8 mouse cellular contexts compared by ENCODE assay signal in genomic region chr11:4821492-4822445, GRCm38 (mm10). TPM values are rescaled to one million over a fixed set of nuclear protein-coding genes. Genes with fewer than 3 reads are reported as not detected.
DNase-seq lines count a peak whose midpoint lies in the region; ATAC-seq lines count a peak whose summit lies in the region.

No protein-coding gene starts in this region.

- peak; percentile 79 for DNase-seq in embryo, embryonic 10 days (ENCODE audit: low spot score)
- DNase-seq in embryo, embryonic 9.5 days (ENCODE audit: extremely low spot score): no peak
- DNase-seq in lung, postnatal 25 days (ENCODE audit: low spot score): peak; percentile 16
- DNase-seq in lung, postnatal 4 days: no peak
- peak; percentile 68 for DNase-seq in embryonic facial prominence, embryonic 14.5 days (ENCODE audit: low spot score)
- DNase-seq in B cell, adult 2 months: no peak
- no peak for DNase-seq in gastrocnemius, postnatal 36 days

- H3K27me3 ChIP-seq in embryonic facial prominence, embryonic 14.5 days (replicated peaks; ENCODE audit: control insufficient read depth, insufficient read depth, low read length): no peaks in the 10 kb centered on the region
- H3K27me3 ChIP-seq in neural tube, embryonic 13.5 days: no peaks in the 10 kb centered on the region

- no peak for ATAC-seq in embryonic facial prominence, embryonic 14.5 days (ENCODE audit: low read depth)
- ATAC-seq in neural tube, embryonic 13.5 days (ENCODE audit: low read depth): peak; percentile 57

- H3K4me1 ChIP-seq in embryonic facial prominence, embryonic 14.5 days (ENCODE audit: control insufficient read depth, insufficient read depth, low read length): no peaks in the 10 kb centered on the region
- H3K4me1 ChIP-seq in neural tube, embryonic 13.5 days (replicated peaks): peaks cover 24% of the 10 kb centered on the region

- H3K4me3 ChIP-seq in embryonic facial prominence, embryonic 14.5 days (ENCODE audit: low read depth, low read length): no peak overlapping the region
- H3K4me3 ChIP-seq in neural tube, embryonic 13.5 days: no peak overlapping the region

- no peak overlapping the region for H3K4me2 ChIP-seq in embryonic facial prominence, embryonic 14.5 days (ENCODE audit: low read depth, low read length)
- H3K4me2 ChIP-seq in neural tube, embryonic 13.5 days: no peak overlapping the region

- no peak overlapping the region for H3K9ac ChIP-seq in embryonic facial prominence, embryonic 14.5 days (ENCODE audit: low read depth, low read length)
- no peak overlapping the region for H3K9ac ChIP-seq in neural tube, embryonic 13.5 days

- no peak overlapping the region for H3K27ac ChIP-seq in embryonic facial prominence, embryonic 14.5 days (replicated peaks; ENCODE audit: low read depth, low read length)
- H3K27ac ChIP-seq in neural tube, embryonic 13.5 days (replicated peaks): no peak overlapping the region

- intact Hi-C loops in gastrocnemius, postnatal 36 days (cut with DNase I): loop anchor here (5.0 kb wide), 2 partner anchors 64 to 84 kb away; no protein-coding TSS in a partner anchor

- H3K36me3 ChIP-seq in embryonic facial prominence, embryonic 14.5 days (ENCODE audit: control insufficient read depth, insufficient read depth, low read length): peaks cover 3% of the 10 kb centered on the region; the same call in 1 of the 2 replicates
- H3K36me3 ChIP-seq in neural tube, embryonic 13.5 days: no peaks in the 10 kb centered on the region

- 32% methylated on average over 7 of the region's 7 CpGs for WGBS in embryonic facial prominence, embryonic 14.5 days
- WGBS in neural tube, embryonic 13.5 days: 40% methylated on average over 7 of the region's 7 CpGs

- H3K9me3 ChIP-seq in embryonic facial prominence, embryonic 14.5 days (ENCODE audit: control insufficient read depth, low read length): no peaks in the 10 kb centered on the region
- no peaks in the 10 kb centered on the region for H3K9me3 ChIP-seq in neural tube, embryonic 13.5 days

RNA-seq across cellular contexts. Expression of gene Nf2, which starts 27.6 kb away (rescaled TPM):
- 40.5 and 43.1 TPM in 2 replicates for polyA plus RNA-seq in embryonic facial prominence, embryonic 14.5 days (2014; fragmentation: Nextera tagmentation; extraction: Ambion mirVana)
- polyA plus RNA-seq in neural tube, embryonic 13.5 days (2015; fragmentation: Nextera tagmentation; extraction: Ambion mirVana): 70.2 and 75.8 TPM in 2 replicates
- 10 to 100 TPM; 45.7 to 47.4 TPM for total RNA-seq in gastrocnemius, postnatal 36 days (2021)

RNA-seq across cellular contexts. Expression of gene Nipsnap1, which starts 52.0 kb away (rescaled TPM):
- polyA plus RNA-seq in embryonic facial prominence, embryonic 14.5 days (2014; fragmentation: Nextera tagmentation; extraction: Ambion mirVana): 32.1 and 41.4 TPM in 2 replicates
- polyA plus RNA-seq in neural tube, embryonic 13.5 days (2015; fragmentation: Nextera tagmentation; extraction: Ambion mirVana): 117 and 132 TPM in 2 replicates
- 1 to 10 TPM in 1 of 2 experiments, under 1 TPM in 1; 0.42 to 1.1 TPM for total RNA-seq in gastrocnemius, postnatal 36 days (2021)

Comparison
In these comparisons a context has a peak if more than half of its experiments do, and no peak if none do; other contexts are left out.
1. DNase-seq: peak in embryo, embryonic 10 days (single experiment), lung, postnatal 25 days (single experiment) and embryonic facial prominence, embryonic 14.5 days (single experiment); none in embryo, embryonic 9.5 days (single experiment), lung, postnatal 4 days (0 of 2), B cell, adult 2 months (0 of 2) and gastrocnemius, postnatal 36 days (0 of 2).